Mouse (Mus musculus) C2C12 (cell line): ENCODE data around the gene Ube2d2b. TPM values are rescaled to one million over a fixed set of nuclear protein-coding genes. Genes with fewer than 3 reads are reported as not detected.

ENCODE experiments used
- H3K27me3 ChIP-seq: one replicate; pipeline ENCODE4 v1.6.1; 2011; ENCODE audit not compliant: control insufficient read depth, insufficient read depth, insufficient read length
- H3K36me3 ChIP-seq: one replicate; pipeline ENCODE4 v1.6.1; 2011; ENCODE audit not compliant: control insufficient read depth, insufficient read depth
- H3K4me3 ChIP-seq: one replicate; pipeline ENCODE4 v1.5.1; 2011; ENCODE audit warnings: mild to moderate bottlenecking, control low read depth; ENCODE audit not compliant: poor library complexity, insufficient read depth, severe bottlenecking
- H3K79me2 ChIP-seq: one replicate; pipeline ENCODE4 v1.6.1; 2011; ENCODE audit not compliant: control insufficient read depth, insufficient read depth
- H3K79me3 ChIP-seq: one replicate; pipeline ENCODE4 v1.6.1; 2011; ENCODE audit warnings: low read depth, control low read depth
- H3ac ChIP-seq: one replicate; pipeline ENCODE3; 2011; ENCODE audit warnings: low read depth; ENCODE audit not compliant: control insufficient read depth, insufficient read length
- CEBPB ChIP-seq: IDR thresholded peaks from one replicate; pipeline ENCODE4 v1.6.1; 2011; ENCODE audit warnings: low read depth, mild to moderate bottlenecking, control low read depth, moderate library complexity
- CTCF ChIP-seq: IDR thresholded peaks from one replicate; pipeline ENCODE4 v1.5.1; 2011; ENCODE audit not compliant: control insufficient read depth, insufficient read depth, insufficient read length
- FOSL1 ChIP-seq: IDR thresholded peaks from one replicate; pipeline ENCODE4 v1.8.0; 2011; ENCODE audit warnings: mild to moderate bottlenecking, low read length; ENCODE audit not compliant: poor library complexity, insufficient read depth, severe bottlenecking
- MAX ChIP-seq: IDR thresholded peaks from one replicate; pipeline ENCODE4 v1.6.1; 2011; ENCODE audit warnings: mild to moderate bottlenecking, control low read depth
- MYOD1 ChIP-seq: IDR thresholded peaks from one replicate; pipeline ENCODE4 v1.6.1; 2011; ENCODE audit warnings: low read depth; ENCODE audit not compliant: control insufficient read depth, insufficient read length
- MYOG ChIP-seq: IDR thresholded peaks from one replicate; pipeline ENCODE4 v1.6.1; 2011; ENCODE audit not compliant: control insufficient read depth, insufficient read length; ENCODE audit errors: extremely low read depth
- USF1 ChIP-seq: IDR thresholded peaks from one replicate; pipeline ENCODE4 v1.6.1; 2011; ENCODE audit warnings: low read depth, mild to moderate bottlenecking, control low read depth, moderate library complexity
- polyA plus RNA-seq: library from polyadenylated mRNA; unstranded; fragments of >200 nt; fragmentation: generic; extraction: Trizol; gene quantifications from one replicate; pipeline ENCODE4 v1.2.1, GENCODE M21; 2012; ENCODE audit warnings: missing spikeins

Gene Ube2d2b
- polyA plus RNA-seq, 1 experiment, result 0.09 TPM

- peaks cover 41% of the 10 kb centered on the region for H3K79me3 ChIP-seq
- TF ChIP-seq USF1, result no peak
- no peak for TF ChIP-seq MYOD1
- no peak for TF ChIP-seq CEBPB
- TF ChIP-seq CTCF, result no peak
- TF ChIP-seq MAX, result no peak
- no peak for TF ChIP-seq FOSL1
- no peak for TF ChIP-seq MYOG
- no peaks in the 10 kb centered on the region for H3K27me3 ChIP-seq
- no peak overlapping the region for H3ac ChIP-seq
- H3K79me2 ChIP-seq, result peaks cover 86% of the 10 kb centered on the region
- no peak overlapping the region for H3K4me3 ChIP-seq
- no peaks in the 10 kb centered on the region for H3K36me3 ChIP-seq
These were observed 25.6 kb downstream of the Ube2d2b start for GRCm38 (mm10) chr5:107855546-107855945.

- peaks cover 93% of the 10 kb centered on the region for H3K79me2 ChIP-seq
- peaks cover 54% of the 10 kb centered on the region for H3K79me3 ChIP-seq
- H3ac ChIP-seq, result no peak overlapping the region
- TF ChIP-seq FOSL1 (no peak), CTCF (peak; percentile 12), MAX (no peak)
- H3K27me3 ChIP-seq, result no peaks in the 10 kb centered on the region
- H3K36me3 ChIP-seq, result no peaks in the 10 kb centered on the region
- H3K4me3 ChIP-seq, result no peak overlapping the region
These were observed 29.1 kb downstream of the Ube2d2b start for GRCm38 (mm10) chr5:107858963-107859362.

GRCm38 (mm10) chr5:107863971-107864370 lies 34.1 kb downstream of the Ube2d2b start:
- no peaks in the 10 kb centered on the region for H3K27me3 ChIP-seq
- peaks cover 78% of the 10 kb centered on the region for H3K79me3 ChIP-seq
- TF ChIP-seq MYOD1 (no peak), MAX (no peak), CTCF (no peak), FOSL1 (no peak), USF1 (no peak), MYOG (no peak), CEBPB (no peak)
- no peaks in the 10 kb centered on the region for H3K36me3 ChIP-seq
- H3ac ChIP-seq, result no peak overlapping the region
- no peak overlapping the region for H3K4me3 ChIP-seq
- H3K79me2 ChIP-seq, result peaks cover 94% of the 10 kb centered on the region

DNA sequence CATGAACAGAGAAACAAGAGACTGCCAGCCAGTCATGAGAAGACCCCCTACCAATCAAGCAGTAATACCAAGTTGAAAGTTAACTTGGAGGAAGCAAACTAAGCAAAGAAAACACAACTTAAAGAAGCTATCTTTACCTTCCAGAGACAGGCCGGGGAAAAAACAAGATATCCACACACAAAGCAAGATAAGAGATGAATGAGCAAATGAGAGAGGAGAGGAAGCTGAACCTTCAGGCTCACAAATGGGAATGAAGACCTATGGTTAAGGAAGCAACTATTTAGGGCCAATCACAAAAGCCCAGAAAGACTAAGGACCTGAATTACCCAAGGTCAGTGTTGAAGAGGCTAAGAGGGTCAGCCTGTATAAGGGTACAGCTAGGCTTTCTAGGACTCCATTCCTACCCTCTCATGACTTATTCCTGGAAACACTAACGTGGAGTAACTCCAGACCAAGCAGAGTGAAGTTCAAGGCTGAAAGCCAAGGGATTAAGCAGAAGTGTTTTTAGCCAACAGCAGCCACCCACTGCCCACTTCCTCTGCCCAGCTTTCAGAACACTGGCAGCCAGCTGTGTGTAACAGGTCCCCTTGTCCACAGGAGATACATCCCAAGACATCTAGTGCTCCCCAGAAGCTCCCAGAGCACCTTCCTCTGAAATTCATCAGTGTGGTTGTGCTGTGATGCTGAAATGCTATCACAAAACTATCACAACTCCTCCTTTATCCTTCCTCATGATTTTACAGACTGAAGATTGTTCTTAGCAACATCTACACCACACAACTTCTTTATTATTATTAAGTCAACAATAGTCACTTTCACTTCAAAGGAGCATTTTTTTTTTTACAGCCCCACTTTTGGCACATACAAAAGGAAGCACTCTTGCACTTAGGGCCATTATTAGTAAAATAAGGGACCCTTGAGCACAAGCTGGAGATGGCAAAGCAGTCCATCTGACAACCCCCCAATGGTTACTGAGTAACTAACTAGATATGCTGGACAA lies 36.5 kb downstream of the Ube2d2b start:
- no peaks in the 10 kb centered on the region for H3K36me3 ChIP-seq
- no peak for TF ChIP-seq MYOD1
- no peak for TF ChIP-seq FOSL1
- no peak for TF ChIP-seq MYOG
- no peak for TF ChIP-seq CTCF
- TF ChIP-seq MAX, result no peak
- no peak for TF ChIP-seq USF1
- no peak for TF ChIP-seq CEBPB
- peaks cover 61% of the 10 kb centered on the region for H3K79me3 ChIP-seq
- no peak overlapping the region for H3ac ChIP-seq
- H3K27me3 ChIP-seq, result no peaks in the 10 kb centered on the region
- peaks cover 70% of the 10 kb centered on the region for H3K79me2 ChIP-seq
- no peak overlapping the region for H3K4me3 ChIP-seq

- H3K36me3 ChIP-seq, result no peaks in the 10 kb centered on the region
- H3K79me3 ChIP-seq, result peaks cover 44% of the 10 kb centered on the region
These were observed 38.3 kb downstream of the Ube2d2b start for GRCm38 (mm10) chr5:107867970-107868904.

More at GRCm38 (mm10) chr5:107867970-107868904, 38.3 kb downstream of the Ube2d2b start:
- Histone ChIP-seq H3ac (peak overlapping the region; percentile 82), H3K79me2 (peaks cover 52% of the 10 kb centered on the region), H3K27me3 (no peaks in the 10 kb centered on the region), H3K4me3 (peak overlapping the region; percentile 57)
- no peak for TF ChIP-seq MYOG
- no peak for TF ChIP-seq USF1
- no peak for TF ChIP-seq CTCF
- TF ChIP-seq MYOD1, result no peak
- TF ChIP-seq MAX, result no peak
- no peak for TF ChIP-seq FOSL1
- no peak for TF ChIP-seq CEBPB
